Mouse (Mus musculus): ENCODE data around the gene Slc39a10. TPM values are rescaled to one million over a fixed set of nuclear protein-coding genes. Genes with fewer than 3 reads are reported as not detected.

Slc39a10 gene
- 10 to 100 TPM; 12.0 to 16.0 (median 14.8) TPM for polyA plus RNA-seq (2017; shearing (Covaris generic))

DNA sequence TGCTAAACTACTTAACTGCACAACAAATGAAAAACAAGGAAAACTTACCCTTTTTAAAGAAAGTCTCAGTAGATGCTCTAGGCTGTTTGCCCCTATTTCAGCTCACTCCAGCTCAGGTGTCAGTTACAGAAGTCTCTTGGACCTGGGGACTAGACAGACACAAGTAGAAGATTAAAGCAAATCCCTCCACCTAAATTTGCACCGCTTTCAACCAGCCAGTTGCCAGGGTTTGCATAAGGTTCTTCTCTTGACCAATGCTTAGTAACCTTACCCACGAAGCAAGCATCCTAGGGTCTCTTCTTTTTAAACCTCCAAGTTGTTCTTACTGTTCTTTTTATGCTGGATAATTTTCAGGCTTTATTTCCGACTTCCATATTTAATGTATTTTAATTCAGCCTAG, at the start of gene Slc39a10:
TSS of gene Slc39a10 (minus strand) at position 101 of the 400 bp plus-strand sequence.
- no peak for ATAC-seq

DNA sequence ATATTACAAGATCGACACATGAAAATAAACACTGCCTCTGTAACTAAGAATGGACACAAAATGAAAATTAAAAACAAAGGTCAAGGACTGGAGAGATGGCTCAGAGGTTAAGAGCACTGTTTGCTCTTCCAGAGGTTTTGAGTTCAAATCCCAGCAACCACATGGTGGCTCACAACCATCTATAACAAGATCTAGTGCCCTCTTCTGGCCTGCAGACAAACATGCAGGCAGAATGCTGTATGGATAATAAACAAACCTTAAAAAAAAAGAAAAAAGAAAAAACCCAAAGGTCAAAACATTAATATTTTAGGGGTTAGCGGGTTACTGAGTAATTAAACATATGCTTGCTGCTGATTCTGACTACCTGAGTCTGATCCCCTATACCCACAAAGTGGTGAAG, 46.6 kb upstream of the Slc39a10 start:
- ATAC-seq, result no peak

DNA sequence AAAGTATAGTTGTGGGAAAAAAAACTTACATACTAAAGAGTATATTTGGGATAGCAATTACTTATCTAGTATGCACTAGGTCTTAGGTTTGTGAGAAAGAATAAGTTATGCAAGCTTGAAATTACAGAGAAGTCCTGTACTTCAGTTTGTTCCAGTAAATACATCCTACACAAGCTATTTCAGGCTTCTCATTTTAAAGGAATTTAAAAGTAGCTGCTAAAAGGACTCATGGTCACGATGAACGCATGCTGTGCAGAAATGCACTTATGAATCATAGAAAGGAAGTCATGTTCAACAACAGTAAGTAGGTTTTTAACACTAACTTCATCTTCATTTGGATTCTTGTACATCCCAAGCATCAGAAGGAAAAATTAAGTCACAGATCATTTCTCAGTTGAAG, 45.0 kb upstream of the Slc39a10 start:
- ATAC-seq, result no peak

DNA sequence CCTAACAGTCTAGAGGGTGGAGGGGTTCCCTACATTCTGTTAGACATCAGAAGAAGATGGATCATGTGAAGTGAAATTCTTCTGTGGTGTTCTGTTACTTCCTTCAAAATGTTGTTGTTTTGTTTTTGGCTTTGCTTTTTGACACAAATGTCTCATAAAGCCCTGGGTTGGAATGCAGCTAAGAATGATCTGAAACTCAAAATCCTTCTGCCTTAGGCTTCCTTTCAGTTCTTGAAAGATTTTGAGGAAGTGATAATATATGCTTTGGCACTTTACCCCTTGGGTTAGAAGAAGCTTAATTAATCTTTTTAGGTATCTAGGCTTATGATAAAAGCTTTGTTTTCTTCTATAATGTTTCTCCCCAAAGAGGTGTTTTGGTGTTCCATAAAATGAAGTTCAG, 34.5 kb upstream of the Slc39a10 start:
- no peak for ATAC-seq

DNA sequence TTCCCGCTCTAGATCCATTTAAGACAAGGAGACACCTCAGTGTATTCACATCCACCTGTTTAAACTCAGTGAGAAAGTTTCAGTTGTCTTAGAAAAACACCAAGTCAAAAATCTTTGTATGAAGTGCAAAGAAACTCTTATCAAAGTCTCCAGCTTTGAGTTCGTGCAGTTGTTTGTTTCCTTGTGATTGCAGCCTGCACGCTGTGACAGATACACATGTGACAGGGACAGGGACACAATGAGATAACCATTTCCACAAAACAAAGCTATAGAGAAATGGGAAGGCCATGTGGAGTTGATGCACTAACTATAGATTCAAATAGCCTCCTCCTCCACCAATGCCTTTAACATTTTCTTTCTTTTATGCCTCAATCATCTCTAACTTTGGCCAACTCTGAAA, 33.6 kb upstream of the Slc39a10 start:
- ATAC-seq, result no peak

DNA sequence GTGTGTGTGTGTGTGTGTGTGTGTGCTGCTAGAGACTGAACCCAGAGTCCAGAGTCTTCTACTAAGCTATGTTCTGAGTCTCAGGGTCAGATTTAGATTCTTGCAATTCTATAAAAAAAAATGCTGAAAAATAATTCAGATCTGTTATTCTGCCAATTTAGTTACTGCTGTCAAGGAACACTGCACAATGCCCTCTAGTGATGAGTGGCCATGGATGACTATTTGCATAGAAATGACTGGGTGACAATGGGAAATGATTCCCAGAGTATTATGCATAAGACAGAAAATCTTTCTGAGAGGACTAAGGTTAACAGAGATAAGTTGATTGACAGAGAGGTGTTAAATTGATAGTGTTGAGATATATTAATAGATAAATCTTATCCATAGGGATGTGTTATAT, 32.3 kb upstream of the Slc39a10 start:
- ATAC-seq, result no peak

DNA sequence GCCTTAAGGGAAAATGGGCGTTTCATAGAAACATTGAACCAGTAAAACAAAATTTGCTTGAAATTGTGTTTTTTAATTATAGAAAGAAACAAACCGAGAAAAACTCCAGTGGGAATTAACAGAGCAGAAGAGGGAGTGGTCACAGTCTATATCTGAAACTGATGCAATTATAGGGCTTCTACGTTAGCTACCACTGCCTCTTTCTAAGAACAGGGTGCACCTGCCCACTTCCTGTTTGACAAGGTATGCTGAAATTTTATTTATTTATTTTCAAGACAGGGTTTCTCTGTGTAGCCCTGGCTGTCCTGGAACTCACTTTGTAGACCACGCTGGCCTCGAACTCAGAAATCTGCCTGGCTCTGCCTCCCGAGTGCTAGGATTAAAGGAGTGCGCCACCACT, 30.3 kb upstream of the Slc39a10 start:
- peak; percentile 80 for ATAC-seq

DNA sequence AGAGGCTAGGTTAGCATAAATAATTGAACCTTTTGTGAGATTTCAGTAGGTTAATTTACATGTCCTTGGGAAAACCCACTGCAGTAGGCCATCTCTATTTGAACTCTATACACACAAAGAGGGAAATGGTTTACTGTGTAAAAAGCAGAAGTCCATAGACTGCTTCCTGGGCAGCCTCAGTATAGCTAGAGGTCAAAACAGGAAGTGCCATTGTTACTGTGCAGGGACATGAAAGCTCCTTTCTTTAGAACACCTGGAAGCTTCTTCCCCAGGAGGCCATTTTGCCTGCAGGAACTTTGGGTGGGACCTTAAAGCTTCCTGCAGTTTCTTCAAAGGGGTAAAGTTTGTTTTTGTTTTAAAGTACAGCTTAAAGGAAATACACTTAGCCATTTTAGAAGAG, 29.0 kb upstream of the Slc39a10 start:
- ATAC-seq, result peak; percentile 27

DNA sequence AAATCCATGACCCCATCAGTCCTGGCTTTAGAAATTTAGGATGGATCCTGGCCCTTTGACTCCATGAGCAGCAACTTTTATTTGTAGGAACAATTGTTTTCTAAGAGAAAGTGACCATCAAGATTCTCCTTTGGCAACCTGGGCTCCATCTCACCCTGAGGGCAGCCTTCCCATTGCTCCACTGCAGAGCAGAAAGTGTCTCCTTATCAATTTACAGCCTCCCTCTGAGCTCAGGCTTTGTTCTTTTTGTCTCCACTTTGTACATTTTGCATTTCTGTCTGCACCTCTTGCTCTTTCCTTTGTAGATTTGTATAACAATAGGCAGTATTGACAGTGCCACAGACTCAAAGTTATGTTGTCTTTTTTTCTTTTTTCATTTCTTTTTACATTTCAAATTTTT, 23.6 kb upstream of the Slc39a10 start:
- ATAC-seq, result no peak

DNA sequence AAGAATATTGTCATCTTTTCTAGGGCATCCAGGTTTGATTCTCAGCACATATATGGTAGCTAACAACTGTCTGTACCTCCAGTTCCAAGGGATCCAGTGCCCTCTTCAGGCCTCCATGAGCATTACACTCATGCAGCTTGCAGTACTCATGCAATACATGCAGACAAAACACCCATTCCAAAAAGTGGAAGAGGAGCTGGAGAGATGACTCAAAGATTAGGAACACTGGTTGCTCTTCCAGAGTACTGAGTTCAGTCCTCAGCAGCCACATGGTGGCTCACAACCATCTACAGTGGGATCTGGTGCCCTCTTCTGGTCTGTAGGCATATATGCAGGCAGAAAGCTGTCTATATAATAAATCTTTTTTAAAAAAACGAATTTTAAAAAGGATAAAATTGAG, 21.7 kb upstream of the Slc39a10 start:
- ATAC-seq, result peak; percentile 51

DNA sequence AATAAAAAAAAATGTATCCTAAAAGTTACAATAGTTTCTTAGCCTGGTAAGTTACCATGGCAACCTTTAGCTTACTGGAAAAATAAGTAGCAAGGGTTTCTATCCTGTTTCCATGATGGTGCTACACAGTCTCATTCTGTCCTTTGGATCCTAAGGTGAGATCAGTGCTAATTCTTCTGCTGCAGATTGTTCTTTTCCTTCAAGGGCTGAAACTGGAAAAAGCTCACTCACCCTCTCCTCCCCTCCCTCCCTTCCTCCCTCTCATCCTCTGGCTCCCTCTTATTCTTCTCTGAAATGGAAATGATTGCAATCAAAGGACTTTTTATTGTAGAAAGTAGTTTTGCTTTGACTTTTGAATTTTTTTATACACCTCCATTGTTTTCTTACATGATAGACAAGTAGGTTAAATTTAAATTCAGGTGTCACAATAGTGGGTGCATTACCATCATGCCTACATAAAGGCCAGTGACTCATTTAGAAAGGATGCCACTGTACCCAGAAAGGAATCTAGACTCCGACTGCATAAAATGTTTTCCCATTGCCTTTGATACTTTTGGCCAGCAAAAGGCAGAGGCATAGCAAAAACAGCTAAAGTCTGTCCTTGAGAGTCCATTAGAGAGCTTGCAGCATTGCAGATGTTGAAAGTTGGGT, 20.0 kb upstream of the Slc39a10 start:
- no peak for ATAC-seq

DNA sequence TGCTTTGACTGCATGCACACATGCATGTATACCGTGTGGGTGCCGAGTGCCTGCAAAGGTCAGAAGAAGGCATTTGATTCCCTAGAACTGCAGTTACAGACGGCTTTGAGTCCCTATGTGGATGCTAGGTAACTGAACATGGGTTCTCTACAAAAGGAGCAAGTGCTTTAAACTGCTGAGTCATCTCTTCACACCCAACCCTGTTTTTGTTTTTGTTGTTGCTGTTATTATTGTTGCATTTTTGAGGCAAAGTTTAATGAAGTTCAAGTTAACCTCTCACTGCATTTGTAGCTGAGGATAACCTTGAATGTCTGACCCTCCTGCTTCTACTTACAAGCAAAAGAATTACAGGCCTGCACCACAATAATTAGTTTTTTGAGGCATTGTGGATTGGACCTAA, 17.5 kb upstream of the Slc39a10 start:
- ATAC-seq, result no peak

DNA sequence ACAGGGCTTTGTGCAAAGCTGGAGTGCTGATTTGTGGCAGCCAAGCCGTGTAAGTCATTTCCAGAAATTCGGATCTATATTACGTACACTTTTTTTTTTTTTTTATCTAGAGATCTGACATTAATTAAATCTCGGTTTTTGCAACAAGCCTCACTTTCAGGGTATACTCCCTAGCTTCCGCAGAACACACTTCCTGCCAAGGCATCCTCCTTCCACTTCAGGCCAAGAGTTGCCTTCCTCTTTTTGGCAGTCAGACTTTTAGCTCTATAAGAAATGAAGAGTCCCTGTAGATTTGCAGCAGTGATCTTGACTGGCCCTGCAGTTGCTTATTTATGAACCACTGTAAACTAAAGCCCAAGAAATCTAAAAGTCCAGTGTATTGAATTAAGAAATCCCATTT, 13.1 kb upstream of the Slc39a10 start:
- peak; percentile 68 for ATAC-seq

DNA sequence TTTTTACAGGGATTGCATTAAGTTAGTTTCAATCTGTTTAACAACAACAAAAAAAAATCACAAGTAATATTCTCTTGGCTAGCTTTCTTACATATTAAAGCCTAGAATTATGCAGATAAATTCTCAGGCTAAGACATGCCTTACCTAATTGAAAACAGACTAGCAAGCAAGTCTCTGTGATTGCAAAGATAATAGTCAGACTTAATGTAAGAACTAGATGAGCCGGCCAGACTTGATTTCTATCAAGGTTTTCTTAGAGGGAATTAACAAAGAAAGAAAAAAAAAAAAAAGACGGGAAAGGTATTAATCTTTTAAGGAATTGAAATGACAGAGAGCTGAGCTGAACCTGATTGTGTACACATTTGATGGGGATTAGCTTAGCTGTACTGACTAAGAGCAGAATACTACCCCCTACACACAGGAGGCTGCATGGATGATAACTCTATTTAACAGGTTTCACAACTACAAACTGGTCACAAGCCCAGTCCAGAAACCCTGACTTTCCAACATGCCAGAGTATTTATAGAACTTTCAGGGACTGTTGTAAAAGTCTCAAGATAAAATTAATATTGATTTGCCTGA, 9.5 kb upstream of the Slc39a10 start:
- ATAC-seq, result no peak

DNA sequence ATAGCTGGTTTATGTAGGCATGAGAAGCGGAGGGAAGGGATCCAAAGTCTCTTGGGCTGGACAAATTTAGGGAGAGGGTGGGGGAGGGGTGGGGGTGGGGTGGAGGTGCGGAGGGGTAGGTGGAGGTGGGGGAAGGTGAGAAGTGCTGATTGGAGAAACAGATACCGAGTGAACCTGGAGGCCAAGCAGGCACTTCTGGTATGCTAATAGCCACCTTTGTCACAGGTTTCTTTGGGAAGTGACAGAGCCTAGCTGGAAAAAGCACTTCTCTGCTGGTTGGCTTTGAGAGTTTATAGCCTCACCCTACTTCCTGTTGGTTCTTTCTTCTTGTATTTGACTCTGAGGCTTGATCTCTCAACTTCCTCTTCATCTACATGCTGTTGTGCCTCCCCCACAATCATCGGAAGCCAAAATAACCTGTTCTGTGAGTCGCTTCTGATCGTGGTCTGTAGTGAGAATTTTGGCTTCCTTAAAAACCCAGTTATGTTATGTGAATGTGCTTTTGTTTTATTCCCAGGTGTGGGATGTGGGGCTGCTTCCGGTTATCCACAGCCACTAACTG, 1.7 kb upstream of the Slc39a10 start:
- ATAC-seq, result peak; percentile 96

DNA sequence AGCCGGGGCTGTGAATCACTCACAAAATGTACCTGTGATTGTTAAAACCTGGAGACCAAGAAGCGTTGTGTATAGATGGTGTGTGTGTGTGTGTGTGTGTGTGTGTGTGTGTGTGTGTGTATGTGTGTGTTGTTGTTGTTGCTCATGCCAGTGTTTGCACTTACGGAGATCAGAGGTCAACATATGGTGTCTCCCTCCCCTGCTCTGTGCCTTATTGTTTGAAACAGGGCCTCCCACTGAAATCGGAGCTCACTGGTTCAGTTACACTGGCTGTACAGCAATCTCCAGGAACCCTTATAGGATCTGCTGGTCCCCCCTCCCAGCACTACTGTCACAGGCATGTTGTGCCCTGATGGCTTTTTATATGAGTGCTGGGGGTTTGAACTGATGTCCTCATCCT, 3.9 kb downstream of the Slc39a10 start:
- no peak for ATAC-seq

DNA sequence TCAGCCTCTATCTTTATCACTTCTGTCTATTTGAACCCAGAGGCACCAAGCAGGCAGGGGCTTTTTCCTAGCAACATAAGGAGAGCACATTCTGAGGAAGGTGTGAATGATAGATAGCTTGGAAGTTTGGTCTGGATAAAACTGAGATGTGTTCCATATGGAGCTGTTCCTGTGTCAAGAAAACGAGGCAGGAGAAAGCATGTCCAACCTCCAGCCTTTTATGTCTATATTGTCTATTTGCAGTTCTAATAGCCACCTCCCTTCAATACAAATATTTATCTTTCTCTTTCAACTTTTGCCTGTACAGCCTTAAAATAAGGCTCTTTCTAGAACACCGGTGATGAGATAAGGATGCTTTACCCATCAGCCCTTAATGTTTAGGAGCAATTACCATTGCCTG, 4.3 kb downstream of the Slc39a10 start:
- no peak for ATAC-seq

DNA sequence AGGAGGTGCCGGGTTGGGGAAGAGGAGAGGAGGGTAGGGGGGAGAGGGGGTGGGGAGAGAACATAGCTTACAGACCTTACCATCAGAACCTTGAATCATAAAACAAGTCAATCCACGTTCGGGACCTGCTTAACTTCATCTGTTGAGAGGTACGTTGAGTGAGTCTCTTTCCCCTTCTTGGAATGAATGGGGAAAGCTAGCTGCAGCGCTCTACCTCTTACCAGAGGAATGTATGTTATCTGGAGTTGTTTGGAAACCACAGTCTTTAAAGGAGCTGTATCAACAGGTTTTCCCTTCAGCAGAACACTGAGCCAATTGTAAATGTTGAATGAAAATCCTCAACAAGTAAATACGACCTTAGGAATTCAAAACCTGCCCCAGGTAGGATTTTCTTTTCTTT, 4.7 kb downstream of the Slc39a10 start:
- ATAC-seq, result no peak

DNA sequence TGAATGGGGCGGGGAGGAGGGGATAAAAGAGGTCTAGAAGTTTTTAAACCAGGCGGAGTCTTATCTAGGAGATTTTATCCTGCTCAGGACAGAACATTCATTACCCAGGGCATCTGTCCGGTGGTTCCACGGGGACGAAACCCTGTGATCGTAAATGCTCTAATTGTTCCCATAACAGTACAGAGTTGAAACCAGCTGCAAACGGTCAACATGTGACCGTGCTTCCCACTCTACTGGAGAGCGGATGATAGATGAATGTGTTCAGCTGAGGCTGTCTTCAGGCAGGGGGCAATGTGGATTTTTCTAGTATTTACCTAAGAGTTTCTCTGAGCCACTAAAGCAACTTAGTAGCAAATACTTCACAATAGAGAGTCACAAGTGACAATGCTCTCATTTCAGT, 6.6 kb downstream of the Slc39a10 start:
- no peak for ATAC-seq

DNA sequence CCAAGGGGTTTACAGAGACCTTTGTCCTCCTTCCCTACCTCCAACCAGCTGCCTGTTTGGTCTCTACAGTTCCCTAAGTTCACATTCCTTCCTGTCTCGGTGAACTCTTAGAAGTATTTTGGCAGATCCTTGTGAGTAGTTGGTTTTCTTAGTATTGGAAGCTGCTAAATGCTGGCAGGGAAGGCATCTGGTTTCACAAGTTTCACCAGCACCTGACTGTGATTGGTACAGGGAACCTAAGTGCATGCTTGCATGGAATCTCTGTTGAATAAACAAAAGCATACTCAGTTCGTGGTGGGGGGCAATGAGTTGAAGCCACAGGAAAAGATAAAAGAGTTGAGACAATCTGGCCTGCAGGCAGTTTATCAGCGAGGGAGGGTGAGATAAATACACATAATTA, 7.4 kb downstream of the Slc39a10 start:
- ATAC-seq, result no peak

DNA sequence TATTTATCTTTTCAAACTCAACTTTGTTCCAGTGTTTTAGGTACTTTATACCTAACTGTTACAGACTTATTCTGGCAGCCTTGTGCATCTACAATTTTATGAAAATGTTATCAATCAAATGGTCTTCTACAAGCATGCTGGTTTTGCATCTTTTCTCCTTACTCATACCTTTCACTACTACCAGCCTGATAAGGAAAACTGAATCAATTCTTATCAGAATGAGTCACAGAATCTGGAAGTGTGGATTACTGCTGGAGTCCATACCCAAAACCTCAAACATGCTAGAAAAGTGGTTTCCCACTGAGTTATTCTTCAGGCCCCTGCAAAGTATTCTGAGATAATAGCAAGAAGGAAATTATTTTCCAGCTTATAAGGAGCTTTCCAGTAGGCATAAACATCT, 12.7 kb downstream of the Slc39a10 start:
- ATAC-seq, result no peak

DNA sequence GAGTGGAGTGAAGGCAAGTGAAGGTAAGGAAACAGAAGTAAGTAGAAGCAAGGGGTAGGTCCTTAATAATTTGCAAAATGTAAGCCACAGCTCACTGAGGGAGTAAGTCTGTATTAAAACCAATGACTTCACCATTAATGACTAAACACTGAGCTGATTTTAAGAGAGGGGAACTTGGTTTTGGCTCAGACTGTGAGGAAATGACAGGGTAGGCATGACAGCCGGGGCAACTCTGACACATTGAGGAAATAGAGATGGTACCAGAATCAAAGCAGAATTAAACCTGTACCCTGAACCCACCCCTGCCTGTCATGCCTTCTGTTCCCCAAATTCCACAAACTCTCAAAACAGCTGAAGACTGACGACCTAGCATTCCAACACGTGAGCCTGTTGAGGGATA, 18.9 kb downstream of the Slc39a10 start:
- ATAC-seq, result no peak

DNA sequence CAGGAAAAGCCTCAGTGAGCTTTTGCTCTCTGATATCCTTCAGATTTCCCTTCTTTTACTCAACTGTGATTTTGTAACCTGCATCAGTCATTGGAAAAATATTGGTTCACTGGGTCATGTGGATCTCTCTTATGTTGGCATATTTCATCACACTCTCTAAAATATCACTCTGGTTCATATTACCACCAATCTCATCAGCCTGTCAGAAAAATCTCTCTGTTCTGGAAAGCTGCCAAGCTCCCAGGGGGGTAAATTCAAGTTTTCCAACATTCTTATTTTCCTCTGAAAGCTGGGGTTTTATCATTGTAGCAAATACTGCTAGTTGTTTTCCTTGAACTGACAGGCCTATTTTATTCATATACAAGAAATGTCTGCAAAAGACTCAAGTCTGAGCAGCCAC, 22.9 kb downstream of the Slc39a10 start:
- ATAC-seq, result no peak

DNA sequence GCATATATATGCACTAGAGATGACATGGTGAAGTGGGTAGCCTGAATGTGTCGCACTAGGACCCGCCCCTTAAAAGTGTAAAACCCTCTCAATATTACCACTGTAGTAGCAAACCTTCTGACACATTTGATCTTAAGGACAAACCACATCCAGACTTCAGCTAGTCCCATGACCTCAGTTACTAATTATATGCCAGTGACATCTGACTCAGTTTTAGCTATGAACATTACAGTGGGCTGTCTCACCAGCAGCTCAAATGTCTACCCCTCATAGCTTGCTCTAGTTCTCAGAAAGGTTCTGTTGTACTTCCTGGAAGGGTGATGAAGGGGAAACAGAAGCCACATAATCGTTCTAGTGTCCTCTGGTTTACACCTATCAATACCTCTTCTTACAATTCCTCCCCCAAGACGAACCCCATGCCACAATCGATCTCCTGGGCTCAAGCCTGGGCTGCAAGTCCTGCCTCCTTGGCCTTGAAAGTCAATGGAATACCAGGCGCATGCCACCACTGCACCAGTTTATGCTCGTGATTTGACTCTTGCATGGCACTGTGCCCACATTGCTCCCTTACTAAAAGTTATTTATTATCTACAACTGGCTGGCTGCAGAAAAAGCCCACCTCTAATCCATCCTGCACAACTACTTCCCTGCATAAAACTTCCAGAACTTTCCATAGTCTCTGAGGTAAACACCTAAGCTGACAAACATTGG, 28.3 kb downstream of the Slc39a10 start:
- ATAC-seq, result peak; percentile 90

Data from inflammation-experienced regulatory T-cells, adult 6 months (primary cell).